Mouse (Mus musculus): Measurements from ENCODE around the gene Rab34.

DNA sequence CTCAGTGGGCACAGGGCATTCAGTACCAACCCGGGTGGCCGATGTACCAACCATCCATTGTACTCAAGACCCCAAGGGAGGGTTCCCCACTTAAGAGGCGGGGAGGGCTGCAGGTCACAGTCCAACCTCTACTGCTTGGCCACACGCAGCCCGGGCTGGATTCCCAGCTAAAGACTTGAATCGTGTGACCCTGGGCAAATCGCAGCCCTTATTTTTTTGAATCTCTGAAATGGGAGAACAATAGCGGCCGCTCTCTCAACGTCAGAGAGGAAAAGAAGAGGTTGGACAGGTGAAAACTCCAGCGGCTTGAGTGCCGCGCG is 23.7 kb upstream of the Rab34 start:
- no peak for TF ChIP-seq POLR2A (IDR thresholded peaks at IDR 0.05; ENCODE audit: insufficient read length, low read depth)
- no peak for TF ChIP-seq MYOD1 (IDR thresholded peaks at IDR 0.05; ENCODE audit: control insufficient read depth in 1 of 3, insufficient read length in 2 of 3, low read depth in 2 of 3)
- no peak for TF ChIP-seq TCF3 (IDR thresholded peaks at IDR 0.05; ENCODE audit: insufficient read length, low read depth)

Data from myocyte (in vitro differentiated cells).